Mouse (Mus musculus) cerebellum, postnatal 10 days (tissue): ENCODE results near the gene 1700020A23Rik.

Experiments
- DNase-seq, 2 experiments: peaks; one replicate each; pipeline ENCODE4 v3.0.0; 2021; ENCODE audit warnings: mixed read lengths in 2 of 2

The 1700020A23Rik gene

DNA sequence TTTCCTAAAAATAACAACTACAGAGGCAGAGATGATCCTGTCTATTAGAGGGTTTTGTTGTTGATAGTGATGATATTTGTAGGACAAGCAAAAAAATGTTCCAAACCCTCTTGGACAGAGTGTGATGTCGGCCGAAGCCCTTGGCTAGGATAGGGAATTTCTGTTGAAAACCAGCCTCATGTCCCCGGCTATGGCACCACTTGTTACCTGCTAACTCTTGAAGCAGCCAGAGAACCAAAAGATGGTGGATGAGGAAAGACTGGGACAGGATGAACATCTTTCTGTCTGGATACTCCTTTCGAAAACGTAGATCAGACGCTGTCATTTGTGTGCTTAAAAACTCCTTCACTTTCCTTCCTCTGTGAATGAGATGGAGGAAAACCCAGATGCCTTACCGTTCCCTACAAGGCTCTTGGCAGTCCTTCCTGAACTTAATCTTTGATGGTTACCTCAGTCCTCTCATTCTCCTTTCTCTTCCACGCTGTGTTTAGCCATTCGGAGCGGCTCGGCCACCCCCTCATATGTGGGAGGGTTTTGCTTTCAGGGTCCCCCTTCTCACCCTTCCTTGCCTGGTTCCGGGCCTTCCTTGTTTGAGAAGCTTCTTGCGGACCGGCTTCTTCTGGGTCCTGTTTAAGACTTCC, 46.1 kb downstream of the 1700020A23Rik start:
- DNase-seq, result peak in 1 of 2 experiments; percentile 21

- DNase-seq, result peak; percentile 35 to 49
Measured at GRCm38 (mm10) chr2:130451727-130452090, 46.6 kb downstream of the 1700020A23Rik start.

GRCm38 (mm10) chr2:130452266-130452665, 47.2 kb downstream of the 1700020A23Rik start:
- DNase-seq, result no peak

GRCm38 (mm10) chr2:130453421-130453820, 48.4 kb downstream of the 1700020A23Rik start:
- DNase-seq, result peak in 1 of 2 experiments; percentile 24

- peak; percentile 90 to 93 for DNase-seq
Measured at GRCm38 (mm10) chr2:130454748-130455370, 49.8 kb downstream of the 1700020A23Rik start.
